Mouse (Mus musculus): ENCODE results near the gene Syngr1.

Syngr1 gene

DNA sequence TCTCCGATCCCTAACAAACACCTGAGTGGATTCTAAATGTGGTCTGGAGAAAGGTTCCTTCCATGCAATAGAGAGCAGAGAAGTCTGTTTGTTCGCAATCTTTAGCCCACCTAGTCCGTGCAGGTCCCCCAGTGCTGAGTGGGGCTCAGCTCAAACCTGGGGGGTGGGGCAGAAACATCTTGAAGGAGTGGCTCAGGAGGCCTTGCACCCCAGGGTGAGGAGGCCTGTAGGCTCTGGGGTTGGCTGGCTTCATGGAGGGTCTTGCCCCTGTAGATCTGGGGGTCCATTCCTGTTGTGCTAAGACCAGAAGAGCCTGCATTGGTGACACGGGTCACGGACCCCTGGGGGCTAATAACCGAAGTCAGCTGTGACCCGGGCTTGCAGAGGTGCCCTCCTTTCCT lies 907 bp downstream of the Syngr1 start:
- DNase-seq = no peak

DNA sequence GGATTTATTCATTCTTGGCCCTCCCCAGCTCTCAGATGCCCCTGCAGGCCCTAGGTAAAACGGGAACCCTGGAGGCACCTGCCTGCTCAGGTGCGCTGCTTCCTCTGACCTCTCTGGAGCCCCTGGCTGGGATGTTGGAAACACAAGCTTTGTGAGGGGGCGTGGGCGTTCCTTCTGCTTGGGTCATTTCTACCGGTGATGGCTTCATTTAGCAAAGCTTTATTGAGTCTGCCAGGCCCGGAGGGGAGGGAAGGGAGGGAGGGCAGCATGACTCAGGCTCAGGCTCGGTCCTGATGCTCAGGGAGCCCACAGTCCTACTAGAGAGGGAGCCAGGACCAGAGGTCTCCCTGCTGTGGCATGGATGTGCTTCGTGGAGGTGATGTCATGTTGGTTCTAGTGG lies 1.5 kb downstream of the Syngr1 start:
- DNase-seq = no peak

DNA sequence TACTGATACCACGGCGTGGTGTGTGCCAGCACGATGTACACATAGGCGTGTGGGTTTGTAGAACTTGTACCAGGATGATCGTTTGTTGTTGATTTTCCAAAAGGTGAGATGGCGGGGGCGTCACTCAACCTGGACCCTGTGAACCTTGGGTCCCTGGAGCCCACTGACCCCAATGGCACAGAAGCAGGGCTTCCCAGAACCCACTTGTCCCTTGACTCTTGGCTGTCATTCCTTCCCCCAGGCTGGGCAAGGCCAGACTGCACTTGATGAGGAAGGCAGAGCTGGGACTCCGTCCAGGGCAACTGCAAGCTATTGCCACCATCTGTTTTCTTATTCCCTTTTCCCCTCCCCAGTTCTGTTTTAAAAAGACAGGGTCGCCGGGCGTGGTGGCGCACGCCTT lies 3.1 kb downstream of the Syngr1 start:
- DNase-seq = no peak

DNA sequence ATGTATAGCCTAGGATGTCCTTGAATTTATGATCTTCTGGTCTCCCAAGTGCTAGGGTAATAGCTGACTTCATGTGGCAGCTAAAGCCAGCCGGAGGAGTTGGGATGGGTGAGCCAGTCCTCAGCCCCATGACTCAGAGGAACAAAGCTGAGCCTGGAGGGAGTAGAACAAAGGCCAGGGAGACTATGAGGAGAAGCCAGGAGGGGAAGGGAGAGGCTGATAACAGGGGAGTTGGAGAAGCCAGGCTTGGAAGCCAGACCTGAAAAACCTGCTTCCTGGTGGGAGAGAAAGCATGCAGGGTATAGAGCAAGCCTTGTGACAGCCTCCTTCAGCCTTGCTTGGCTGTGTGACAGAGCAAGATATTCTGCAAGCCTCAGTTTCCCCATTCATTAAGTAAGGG lies 4.5 kb downstream of the Syngr1 start:
- no peak for DNase-seq

DNA sequence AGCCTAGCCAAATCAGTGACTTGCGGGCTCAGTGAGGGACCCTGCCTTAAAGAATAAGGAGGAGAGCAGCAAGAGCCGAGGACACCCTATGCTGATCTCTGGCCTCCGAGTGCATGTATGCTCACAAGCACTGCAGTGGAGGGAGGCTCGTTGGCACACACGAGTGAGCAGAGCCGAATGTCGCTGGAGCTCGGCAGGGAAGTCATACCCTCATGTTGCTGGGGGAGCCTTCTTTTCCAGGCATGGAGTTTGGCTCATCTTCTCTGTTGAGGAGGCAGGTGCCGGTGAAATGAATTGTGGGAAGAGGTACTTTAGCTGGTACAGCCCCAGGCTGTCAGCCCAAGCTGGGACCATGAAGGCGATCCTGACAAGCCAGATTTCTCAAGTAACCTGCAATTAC lies 5.3 kb downstream of the Syngr1 start:
- no peak for DNase-seq

- DNase-seq = peak; percentile 71
These were observed 6.1 kb downstream of the Syngr1 start for GRCm38 (mm10) chr15:80096946-80097881.

DNA sequence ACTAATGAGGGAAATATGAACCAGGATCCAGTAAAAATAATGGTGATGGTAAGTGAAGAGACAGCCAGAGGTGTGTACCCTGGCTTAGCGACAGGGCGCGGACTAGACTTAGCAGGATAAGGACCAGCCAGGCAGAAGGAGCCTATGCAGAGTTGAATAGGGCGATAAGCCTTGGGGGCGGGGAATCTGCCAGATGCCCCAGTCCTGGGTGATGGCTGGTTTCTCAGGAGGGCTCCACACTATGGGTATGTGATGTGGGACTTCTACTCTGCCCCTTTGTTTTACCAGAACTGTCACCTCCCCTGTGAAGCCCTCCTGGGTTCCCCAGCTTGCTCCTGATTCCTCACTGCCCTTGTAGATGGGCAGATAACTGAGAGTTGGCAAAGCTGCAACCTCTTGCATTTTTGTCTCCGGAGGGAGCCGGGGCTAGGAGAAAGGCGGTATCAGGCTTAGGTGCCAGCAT lies 6.9 kb downstream of the Syngr1 start:
- DNase-seq = no peak

DNA sequence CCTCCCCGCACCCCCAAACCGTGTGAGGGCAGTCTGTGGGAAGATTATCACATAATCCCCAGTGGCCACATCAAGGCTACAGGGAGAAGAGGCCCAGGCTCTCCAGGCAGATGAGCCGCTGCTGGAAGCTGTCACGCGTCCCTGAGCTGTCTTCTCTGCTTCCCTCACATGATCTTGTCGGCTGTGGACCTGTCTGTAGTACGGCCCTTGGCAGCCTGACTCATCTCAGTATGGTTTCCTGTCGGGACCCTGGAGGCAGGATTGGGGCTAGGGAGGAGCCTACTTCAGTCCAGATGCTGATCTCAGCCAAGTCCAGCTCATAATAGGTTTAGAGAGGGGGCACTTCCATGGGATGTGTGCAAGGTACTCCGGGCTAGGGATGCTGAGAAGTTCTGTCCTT lies 7.7 kb downstream of the Syngr1 start:
- DNase-seq = no peak

- no peak for DNase-seq
These were observed 8.3 kb downstream of the Syngr1 start for GRCm38 (mm10) chr15:80099477-80099876.

DNA sequence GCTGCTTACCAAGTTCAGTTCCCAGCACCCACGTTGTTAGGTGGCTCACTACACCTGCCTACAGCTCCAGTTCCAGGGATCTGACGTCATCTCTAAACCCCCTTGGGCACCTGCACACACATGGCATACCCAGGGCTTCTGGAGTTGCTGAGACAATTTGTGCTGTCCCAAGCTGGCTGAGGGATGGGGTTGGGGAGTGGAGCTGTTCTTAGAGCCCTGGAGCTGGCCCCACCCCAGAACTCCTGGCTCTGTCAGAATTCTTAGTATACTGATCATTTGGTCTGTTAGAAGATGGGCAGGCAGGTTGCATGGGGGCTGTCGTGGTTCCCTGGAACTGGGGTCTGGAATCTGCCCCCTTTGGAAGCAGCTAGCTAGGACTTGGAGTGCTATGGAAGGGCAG lies 9.1 kb downstream of the Syngr1 start:
- no peak for DNase-seq

DNA sequence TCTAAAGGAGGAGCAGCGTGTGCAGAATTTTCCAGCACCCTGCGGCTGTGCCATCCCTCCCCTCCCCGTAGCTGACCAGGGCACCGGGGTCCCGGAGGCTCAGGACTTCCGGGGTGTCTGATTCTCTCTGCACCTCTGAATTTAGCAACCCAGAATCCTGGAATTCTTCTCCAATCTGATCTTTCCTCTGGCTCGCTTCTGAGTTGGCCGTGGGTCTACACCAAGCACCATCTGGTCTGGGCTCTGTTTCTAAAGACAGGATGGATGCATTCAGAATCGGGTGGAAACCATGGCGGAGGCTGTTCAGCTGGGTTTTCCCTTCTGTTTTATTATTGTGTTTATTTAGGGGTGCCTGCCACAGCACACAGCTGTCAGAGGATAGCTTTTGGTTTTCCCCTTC lies 9.7 kb downstream of the Syngr1 start:
- no peak for DNase-seq

DNA sequence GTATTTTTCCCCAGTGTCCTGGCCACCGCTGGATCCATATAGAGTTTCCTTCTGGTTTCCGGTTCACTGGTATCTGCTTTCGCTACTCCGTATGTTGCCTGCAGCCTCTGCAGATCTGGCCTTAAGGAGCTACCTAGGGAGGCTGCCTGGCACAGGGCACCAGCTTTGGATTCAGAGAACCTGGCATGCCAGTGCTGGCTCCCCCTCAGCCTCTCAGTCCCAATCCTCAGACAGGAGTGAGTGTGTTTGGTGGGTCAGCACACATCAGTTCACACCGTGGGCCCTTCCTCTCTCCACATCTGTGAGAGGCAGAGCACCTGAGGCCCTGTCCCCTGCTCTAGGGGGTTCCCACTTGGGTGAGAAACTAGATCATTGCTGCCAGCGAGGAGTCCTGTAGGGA lies 10.4 kb downstream of the Syngr1 start:
- no peak for DNase-seq

DNA sequence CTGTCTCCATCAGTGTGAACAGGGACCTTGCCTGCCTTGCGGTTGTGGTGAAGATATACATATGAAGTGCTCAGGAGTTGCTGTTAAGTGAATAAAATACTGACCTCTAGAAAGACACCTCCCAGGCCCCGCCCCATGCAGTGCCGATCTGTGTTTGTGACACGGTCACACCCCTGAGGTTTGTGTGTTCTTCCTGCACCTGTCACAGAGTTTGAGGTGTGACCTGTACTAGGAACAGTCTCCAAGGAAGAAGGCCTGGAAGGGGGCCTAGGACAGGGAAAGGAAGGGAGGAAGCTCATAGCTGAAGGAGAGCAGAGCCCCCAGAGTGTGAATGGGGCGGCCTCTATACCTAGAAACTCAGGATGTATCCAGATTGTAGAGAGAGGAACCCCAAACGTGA lies 11.4 kb downstream of the Syngr1 start:
- no peak for DNase-seq

- no peak for DNase-seq
These were observed 14.6 kb downstream of the Syngr1 start for GRCm38 (mm10) chr15:80105490-80106410.

DNA sequence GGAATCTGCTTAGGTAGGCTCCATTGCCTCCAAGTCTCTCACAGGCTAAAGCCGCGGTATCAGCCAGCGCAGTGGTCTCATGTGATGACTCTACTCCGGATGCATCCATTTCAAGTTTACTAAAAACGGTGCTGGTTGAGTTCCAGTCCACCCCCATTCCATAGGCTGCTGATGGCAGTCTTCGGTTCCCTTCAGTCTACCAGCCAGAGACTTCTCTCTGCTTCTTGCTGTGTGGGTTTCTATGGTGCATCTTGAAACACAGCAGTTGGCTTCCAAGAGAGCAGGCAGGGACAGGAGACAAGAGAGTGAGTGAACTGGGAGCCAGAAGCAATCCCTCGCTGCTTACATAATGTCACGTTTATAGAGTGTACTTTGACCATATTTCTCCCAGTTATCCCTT lies 16.0 kb downstream of the Syngr1 start:
- no peak for DNase-seq

- no peak for DNase-seq
These were observed 16.4 kb downstream of the Syngr1 start for GRCm38 (mm10) chr15:80107575-80107974.

DNA sequence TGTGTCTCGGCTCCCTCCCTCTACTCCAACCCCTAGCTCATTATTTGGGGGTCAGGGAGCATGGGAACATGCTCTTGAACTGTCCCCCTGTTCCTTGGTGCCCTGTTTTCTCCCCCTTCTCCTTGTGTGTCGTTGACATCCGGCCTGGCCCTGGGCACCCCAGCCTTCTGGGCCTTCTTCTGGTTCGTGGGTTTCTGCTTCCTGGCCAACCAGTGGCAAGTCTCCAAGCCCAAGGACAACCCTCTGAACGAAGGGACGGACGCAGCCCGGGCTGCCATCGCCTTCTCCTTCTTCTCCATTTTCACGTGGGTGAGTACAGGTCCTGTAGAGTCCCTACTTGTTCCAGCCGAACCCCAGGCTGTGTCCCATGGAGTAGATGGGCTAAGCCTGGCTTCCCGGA lies 20.3 kb downstream of the Syngr1 start:
- no peak for DNase-seq

- no peak for DNase-seq
These were observed 21.4 kb downstream of the Syngr1 start for GRCm38 (mm10) chr15:80112499-80112898.

DNA sequence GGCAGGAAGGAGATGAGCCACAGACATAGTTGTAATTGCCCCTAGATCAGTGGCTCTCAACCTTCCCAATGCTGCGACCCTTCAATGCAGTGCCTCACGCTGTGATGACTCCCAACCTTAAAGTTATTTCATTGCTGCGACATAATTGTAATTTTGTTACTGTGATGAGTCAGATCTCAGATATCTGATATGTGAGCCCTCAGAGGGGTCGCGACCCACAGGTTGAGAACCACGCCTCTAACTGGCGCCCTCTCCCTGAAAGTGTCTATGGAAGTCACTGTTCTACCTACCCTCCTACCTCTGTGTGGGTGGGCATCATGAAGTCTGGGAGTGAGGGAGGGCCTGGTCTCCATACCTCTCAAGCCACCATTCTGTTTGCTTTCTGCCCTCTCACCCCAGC lies 23.3 kb downstream of the Syngr1 start:
- DNase-seq = no peak

DNA sequence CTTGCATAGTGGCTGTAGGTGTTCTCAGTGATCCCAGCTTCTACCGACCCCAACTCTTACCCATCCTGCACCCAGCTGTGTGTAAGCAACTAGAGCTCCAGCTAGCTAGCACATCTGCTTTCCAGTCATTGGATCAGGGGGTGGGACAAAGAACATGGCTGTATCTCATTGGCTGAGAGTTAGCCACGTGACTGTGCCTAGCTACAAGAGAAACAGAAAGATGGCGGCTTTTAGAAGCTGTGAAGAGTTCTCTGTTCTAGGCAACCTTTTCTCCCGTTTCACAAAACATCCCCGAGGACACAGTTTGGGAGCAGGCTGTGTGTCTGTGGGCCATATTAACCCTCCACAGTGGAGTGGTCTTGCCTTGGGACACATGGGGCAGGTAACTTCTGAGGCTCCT lies 24.1 kb downstream of the Syngr1 start:
- DNase-seq = no peak

GRCm38 (mm10) chr15:80115866-80116794 lies 25.0 kb downstream of the Syngr1 start:
- DNase-seq = no peak

DNA sequence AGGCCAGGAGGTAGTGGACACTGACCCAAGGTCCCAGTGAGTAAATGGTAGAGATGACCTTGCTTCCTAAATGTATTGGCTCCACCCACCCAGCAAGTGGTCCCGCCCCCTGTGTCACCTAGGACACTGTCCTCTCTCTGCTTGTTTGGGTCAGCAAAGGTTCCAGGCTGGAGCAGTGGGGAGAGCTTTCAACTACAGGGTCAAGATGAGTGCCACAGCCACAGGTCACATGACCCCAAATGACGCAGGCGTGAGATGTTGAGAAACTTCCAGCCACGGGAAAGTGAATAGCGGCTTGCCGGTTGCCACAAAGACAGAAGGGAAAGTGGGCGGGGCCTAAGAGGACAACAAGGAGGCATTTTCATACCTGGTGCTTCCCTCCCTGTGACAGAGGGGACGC lies 26.0 kb downstream of the Syngr1 start:
- no peak for DNase-seq

GRCm38 (mm10) chr15:80119076-80119475 lies 27.9 kb downstream of the Syngr1 start:
- DNase-seq = no peak

All from kidney, postnatal 10 days (tissue).